Mouse (Mus musculus) embryo, embryonic 11.5 days (tissue): ENCODE results near the gene Copb1.
"Not testable (repeated sequence)": the region's sequence is repeated elsewhere in the genome, so short reads cannot be mapped to it uniquely, and the experiment has no call there.

Experiments used
- DNase-seq: peaks from one replicate; pipeline ENCODE4 v3.0.0-alpha.2; 2012; ENCODE audit warnings: low read depth, low spot score

The Copb1 gene

DNA sequence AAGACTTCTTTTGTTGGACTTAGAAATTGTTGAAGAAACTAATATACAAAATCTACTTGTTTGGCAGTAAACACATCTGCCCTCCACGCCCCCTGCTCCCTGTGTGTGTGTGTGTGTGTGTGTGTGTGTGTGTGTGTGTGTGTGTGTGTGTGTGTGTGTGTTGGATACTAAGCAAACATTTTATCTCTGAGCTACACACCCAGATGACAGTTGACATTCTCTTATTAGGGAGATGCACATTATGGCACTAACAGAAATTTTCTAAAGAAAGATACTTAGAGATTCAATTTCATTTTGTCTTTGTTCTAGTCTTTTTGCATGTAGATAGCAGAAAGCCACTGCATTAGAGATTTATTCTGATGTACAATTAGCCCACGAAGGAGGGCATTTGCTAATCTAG lies 37.6 kb downstream of the Copb1 start:
- DNase-seq: no peak

DNA sequence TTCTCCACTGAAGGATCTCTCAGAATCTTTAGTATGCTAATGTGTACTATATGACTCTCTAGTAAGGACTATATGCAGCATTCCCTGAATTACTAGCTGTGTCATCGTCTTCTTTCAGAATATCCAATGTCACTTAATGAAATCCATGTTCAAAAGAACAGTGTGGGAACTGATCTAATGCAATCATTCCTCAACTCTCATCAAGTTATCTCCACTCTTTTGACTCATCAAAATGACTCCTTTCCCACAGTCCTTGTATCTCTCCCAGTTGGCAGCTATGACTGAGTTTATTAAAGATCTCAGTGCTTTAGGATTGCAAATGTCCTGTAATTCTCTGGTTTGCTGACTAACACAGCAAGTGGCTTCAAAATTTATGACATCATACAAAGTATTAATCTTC lies 40.1 kb downstream of the Copb1 start:
- DNase-seq: no peak

DNA sequence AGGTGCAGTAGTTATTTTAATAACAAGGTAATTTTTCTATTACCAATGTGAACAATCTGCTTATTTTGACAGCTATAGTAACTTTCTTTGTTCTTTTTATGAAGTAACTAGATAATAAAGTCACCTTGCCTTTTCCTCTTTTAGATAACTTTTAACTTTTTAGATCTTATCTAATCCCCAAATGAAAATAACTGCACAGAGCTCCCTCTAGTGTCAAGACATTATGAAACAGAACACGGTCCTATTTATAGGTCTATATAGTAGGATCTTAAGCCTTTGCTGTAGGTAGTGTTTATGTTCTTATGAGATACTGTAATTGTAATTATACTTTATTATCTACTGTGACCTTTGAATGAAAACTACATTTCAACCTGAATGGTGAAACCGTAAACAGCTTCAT lies 41.0 kb downstream of the Copb1 start:
- peak; percentile 17 for DNase-seq

DNA sequence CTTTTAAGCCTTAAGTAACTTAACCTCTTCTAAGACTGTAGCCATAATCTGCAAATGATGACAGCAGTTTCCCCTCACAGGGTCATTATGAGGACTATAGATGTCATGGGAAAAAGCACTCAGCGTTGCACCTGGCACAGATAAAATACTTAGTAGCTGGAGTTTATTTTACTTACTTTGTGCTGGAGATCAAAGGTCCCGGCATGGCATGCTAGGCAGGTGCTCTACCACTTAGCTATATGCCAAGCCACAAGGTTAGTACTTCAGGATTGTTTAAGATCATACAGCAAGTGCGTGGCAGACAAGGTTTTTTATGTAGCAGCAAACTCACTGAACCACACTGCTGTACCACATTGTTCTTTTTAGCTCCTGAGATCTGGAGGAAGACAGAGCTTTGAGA lies 43.9 kb downstream of the Copb1 start:
- no peak for DNase-seq

DNA sequence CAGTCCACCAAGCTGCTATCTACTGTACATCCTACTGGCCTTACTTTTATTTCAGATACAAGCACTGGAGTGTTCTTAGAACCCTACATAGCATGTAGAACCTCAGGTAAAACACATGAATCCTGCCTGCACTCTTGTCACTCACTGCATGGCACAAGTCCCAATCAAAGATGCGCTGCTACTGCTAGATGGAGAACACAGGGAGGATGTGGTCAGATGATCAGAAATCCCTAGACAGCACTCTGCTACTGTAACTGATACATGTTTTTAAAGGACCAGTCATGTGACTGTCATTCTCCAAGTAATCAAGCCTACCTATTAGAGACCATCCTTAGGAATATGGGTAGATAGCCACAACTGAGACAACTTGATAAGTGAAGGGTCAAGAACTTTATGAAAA lies 44.7 kb downstream of the Copb1 start:
- no peak for DNase-seq

DNA sequence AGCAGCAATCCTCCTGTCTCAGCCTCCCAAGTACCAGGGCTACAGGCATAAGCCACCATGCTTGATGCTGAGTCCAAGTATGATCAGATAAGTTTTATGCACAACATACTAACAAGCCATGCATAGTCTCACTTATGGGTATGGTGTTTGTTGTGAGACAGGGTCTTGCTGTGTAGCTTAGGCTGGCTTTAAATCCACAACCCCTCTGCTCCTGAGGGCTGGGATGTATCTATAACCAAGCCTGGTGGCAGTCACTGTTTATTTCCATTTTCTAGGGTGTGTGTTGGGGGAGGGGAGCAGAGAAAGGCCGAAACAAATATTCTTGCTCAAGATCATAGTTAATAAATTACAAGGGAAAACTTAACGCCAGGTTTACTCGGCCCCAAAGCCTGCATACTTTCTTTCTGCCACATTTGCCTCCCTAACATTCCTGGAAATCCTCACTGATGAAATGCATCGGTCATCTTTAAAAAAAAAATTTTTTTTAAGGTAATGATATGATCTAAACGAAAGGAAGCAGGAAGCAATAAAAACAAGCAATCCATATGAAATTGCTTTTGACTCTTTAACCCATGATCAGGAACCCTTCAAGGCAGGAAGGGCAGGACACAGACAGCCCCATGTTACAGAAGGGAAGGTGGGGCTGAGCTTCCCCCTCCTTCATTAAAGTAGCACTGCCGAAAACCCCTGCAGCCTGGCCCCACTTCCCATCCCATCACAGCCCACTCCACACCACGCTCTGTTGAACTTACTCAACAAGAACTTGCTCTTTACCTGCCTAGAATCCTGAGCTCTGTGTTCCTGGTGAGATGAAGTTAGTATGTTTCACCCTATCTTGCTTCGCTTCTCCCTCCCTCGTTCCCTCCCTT lies 50.8 kb downstream of the Copb1 start:
- no peak for DNase-seq

DNA sequence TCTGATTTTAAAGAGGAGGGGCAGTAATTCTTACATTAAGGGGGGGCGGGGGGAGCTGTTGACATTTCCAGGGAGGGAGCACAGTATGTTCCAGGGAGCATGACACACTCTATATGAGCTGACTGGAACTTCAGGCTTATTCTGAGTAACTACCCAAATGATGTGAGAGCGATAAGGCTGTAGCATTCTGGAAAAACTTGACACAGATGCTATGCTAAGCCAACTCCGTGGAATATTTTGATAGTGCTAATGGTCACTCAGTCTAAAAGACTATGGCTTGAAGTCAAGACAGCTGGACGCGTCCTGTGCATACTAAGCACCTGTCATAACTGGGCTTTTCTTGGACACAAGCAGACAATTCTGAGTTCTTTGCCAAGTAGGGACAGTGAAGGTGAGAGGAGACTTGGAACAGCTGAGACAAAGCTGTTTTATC lies 51.5 kb downstream of the Copb1 start:
- DNase-seq: no peak

DNA sequence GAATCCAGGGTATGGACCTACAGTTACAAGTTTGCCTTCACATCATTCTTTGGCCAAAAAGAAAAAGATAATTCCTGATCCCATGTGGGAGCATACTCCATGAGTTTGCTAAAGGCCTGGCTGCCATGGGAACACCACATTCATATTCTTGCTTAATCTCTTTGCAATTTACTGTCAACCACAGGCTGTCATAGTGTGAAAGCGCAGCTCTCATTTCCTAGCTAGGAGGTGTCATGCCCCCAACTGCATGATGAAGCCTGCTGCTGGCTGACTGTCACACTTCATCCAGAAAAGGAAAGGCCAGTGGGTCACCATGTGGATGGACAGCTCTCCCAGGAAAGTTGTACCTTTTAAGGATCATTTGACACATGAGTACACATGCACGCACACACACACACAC lies 53.9 kb downstream of the Copb1 start:
- DNase-seq: no peak

DNA sequence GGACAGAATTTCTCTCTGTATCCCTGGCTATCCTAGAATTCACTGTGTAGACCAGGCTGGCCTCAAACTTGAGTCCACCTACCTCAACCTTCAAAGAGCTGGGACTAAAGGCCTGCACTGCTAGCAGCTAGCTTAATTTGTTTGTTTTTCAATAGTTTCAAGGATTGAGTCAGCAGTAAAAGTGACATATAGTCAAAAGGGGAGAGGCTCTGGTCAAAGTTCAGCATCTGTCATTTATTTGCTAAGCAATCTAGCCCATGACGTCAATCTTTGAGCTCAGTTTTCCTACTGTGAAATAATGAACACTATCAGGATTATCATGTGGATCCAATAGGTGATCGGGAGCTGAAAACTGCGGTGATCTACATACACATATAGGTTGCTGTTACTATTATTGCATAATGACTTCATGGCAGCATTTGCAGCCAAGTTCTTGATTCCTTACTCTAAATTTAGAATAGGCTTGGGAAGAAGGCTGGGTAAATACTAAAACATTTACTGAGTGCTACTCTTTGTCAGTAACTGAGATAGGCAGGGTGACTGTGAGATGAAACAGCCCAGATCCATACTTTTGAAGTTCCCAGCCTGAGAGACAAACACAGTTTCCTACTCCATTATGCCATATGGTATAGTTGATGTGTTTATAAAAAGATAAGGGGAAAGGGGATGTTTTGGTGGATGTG lies 54.9 kb downstream of the Copb1 start:
- DNase-seq: no peak

DNA sequence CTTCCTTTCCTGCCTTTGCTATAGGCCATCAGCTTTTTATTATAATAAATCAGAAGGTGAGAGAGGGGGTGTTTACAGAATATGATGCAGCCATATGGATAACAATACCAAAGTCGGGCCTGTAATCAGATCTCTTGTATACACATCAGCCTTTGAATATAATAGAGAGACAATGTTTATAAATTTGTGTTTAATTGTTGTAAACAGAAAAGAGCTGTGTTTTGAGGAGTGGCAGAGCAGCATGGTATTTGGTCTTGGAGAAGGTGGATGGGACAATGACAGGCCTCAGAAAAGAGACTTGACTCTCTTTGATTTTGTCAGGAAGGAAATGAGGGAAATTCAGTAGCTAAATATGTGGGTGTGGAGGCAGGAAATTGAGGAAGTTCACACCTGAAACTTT lies 56.3 kb downstream of the Copb1 start:
- no peak for DNase-seq

DNA sequence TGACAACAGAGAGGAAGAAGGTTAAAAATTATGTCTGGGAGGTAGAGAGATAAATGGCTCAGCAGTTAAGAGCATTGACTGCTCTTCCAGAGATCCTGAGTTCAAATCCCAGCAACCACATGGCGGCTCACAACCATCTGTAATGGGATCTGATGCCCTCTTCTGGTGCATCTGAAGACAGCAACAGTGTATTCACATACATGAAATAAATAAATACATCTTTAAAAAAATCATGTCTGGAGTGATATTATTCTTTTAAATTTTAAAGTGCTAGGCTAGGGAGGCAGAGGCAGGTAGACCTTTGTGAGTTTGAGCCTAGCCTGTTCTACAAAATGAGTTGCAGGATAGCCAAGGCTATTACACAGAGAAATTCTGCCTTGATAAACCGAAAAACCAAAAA lies 57.9 kb downstream of the Copb1 start:
- not testable (repeated sequence) for DNase-seq

DNA sequence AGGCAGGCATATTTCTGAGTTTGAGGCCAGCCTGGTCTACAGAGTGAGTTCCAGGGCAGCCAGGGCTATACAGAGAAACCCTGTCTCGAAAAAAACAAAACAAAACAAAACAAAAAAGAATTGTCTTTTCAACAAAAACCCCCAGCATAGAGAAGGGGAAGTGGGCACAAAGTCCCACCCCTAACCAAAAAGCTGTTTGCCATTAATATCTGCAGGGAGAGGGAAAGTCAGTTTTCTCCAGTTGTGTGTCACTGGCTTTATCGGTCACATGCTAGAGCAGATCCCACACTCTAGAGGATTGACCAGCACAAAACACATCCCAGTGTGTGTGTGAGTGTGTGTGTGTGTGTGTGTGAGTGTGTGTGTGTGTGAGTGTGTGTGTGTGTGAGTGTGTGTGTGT lies 59.7 kb downstream of the Copb1 start:
- DNase-seq: not testable (repeated sequence)

DNA sequence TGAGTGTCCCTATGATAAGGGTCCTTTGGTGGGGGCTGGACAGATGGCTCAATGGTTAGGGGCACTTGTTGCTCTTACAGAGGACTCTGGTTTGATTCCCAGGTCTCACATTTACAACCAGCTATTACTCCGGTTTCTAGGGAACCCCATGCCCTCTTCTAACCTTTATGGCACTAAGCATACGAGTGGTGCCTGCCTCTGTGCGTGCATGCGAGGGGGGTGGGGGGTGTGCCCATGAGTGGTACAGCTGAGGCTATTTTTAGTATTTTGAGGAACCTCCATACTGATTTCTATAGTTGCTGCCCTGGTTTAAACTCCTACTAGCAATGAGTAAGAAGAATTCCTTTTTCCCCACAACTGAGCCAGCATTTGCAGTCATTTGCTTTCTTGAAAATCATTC lies 60.3 kb downstream of the Copb1 start:
- no peak for DNase-seq

DNA sequence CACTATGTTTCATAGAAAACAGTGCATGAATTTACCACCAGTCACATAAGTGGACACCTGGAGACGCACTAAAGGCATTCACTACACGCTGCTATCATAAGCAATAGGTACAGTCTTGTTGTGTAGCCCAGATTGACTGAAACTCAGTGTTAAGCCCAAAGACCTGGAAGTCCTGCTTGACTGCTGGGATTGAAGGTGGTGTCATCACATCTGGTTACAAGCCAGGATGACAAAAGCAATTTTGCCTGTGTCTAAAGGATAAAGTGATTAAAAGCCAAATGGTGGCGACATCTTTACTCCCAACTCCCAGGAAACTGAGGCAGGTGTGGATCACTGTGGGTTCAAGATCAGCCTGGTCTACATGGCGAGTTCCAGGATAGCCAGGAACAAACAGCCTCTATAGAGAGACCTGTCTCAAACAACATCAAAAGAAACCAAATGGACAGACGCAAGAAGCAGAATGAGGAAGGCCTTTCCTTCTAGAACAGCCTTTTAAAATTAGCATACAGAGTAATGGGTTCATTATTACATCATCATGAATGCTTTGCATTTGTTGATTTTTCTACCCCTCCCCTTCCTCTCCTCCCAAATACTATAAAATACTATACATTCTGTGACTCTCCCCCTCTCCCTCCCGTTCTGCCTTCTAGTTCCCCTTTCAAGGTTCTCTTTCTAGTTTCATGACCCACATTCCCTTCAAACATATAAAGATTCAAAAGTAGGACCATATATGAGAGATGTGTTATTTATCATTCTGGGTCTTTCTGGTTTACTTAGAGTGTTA lies 61.0 kb downstream of the Copb1 start:
- no peak for DNase-seq

DNA sequence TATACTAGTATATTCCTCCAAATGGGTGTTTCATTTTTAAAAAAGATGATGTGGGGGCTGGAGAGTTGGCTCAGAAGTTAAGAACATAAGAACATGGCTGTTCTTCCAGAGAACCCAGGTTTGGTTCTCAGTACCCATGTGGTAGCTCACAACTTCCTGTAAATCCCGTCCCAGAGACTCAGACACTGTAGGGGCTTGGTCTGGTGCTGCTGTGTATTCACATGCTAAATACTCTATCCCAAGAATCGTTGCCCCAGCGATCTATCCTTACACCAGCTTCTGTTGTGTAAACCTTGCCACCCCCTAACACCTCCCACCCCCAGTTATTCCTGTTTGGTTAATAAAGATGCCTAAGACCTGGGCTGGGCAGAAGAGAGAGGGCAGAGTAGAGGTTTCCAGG lies 61.9 kb downstream of the Copb1 start:
- DNase-seq: no peak

DNA sequence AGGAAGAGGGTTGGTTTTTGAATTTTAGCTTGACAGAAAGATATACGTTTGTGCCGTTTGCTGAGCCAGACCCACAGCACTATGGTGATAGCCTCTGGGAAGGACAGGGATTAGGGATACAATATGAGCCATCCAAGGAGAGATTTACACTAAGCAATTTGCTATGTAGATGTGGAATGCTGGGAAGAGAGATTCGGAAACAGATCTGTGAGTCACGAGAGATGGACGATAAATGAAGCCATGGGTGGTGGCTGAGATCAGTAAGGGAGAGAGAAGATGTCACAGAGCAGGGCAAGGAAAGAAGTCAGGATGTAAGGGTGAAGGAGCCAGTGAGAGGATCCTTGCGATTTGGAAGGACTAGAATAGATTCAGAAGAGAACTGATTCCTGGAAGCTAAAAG lies 71.1 kb downstream of the Copb1 start:
- DNase-seq: no peak

DNA sequence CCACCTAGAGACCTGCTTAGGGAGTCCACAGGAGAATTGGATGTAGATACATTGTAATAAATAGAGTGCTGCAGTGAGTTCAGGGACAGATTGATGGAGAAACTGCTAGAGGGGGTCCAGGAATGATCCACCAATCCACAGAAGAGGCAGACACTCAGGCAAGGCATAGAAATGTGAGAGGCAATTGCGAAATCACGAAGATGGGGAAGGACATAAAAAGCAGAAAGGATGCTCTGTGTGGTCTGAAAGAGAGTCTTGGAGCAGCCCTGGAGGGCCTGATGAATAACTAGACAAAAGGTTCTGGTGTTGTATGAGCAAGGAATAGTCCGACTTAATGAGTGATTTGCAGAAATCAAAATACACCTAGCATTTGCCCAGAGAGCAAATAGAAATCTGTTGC lies 71.8 kb downstream of the Copb1 start:
- DNase-seq: no peak

DNA sequence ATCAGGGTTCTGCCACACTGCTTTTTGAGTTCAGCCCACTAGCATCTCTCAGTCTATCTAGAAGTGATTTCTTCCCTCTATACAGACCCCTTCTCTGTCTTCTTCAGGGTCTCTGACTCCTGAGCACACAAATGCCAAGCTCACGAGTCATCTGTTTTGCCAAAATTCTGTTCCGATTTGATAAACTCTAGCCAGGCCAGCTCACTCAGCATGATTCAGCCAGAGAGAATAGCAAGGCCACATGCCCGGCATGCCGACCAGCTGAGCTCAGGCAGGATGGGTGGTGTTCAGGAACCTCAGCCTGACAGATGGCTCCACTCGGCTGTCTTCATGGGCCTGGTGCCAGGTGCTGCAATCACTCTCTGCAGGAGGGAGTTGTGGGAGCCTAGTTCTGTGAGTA lies 73.1 kb downstream of the Copb1 start:
- DNase-seq: peak; percentile 11

DNA sequence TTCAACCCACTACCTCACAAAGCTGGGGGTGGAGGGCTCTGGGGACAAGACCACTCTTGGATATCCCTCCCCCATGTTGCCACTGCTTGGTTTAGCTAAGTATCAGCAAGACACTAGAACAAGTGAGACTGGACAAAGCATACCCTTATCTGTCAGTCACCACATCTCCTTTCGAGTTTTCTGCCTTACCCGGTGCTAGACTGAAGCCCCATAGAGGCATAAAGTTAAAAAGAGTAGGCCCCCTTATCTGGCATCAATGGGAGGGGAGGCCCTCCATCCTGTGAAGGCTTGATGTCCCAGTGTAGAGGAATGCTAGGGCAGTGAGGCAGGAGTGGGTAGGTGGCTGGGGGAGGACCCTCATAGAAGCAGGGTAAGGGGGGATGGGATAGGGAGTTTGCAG lies 77.9 kb downstream of the Copb1 start:
- DNase-seq: no peak

DNA sequence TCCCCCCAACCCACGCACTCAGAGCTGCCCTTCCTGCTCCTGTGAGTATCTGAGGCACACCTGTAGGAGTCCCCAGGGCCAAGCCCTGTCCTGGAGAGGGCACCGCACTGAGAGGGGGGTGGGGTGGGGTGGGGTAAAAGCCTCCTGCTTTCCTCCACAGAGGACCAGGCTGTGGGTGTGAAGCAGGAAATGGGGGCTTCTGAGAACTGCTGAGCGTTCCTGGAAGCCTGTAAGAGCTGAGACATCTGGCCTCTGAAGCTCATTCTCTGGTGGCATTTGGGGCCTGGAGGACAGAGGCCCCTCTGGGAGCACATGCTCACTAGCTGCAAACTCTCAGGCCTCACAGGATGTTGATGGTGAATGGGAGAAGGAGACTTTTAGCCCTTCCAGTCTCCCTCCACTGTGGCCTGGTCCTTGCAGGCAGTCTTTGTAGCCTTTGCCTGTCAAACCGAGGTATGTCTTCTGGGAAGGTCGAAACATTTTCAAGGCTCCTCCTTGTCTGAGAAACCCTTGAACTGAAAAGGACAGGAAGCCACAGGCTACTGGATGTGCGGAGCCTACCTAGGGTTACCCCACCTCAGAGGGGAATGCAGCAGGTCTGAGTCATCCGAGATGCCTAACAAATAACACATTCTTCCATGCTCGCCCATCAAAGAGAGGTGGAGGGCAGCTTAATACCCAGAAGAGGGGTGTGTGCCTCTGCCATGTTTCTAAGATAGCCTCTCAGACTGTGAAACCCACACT lies 83.0 kb downstream of the Copb1 start:
- no peak for DNase-seq

DNA sequence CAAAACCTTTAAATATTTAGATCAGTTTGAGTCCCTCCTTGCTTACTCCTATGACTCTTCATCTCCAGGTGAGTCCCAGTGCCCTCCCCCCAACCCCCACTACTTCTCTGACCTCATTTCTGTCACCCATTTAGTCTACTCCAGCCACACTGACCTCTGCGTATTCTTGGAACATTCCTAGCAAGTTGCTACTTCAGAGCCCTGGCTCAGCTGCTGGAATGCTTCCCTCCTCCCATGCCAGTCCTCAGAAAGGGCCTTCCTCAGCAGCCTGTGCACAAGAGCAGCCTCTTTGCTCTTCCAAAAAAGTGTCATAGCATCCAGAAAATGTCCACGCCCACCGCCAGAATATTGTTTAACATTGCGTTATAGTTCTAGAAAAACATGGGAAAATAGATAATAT lies 84.5 kb downstream of the Copb1 start:
- no peak for DNase-seq

DNA sequence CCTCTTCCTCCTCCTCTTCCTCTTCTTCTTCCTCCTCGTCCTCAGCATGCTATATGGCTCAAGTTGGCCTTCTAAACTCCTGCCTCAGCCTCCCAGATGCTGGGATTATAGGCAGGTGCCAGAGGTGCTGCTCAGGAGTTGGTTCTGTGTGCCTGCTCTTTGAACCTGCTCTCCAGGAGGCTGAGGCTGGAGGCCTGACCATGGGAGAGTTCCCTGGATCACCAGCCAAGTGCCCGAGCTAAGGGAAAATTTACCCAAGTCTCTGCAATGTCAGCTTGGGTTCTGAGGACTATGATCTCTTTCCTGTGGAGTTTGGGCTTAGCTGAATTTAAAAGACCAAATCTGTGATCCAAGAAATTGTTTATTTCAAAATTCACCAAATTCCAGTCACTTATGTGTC lies 85.1 kb downstream of the Copb1 start:
- no peak for DNase-seq
